Mouse (Mus musculus) adrenal gland, adult 8-10 months (tissue): Measurements from ENCODE around the gene Dcaf5. TPM values are rescaled to one million over a fixed set of nuclear protein-coding genes. Genes with fewer than 3 reads are reported as not detected.
"Not testable (repeated sequence)": the region's sequence is repeated elsewhere in the genome, so short reads cannot be mapped to it uniquely, and the experiment has no call there.

Experiments
- DNase-seq: peaks from one replicate; pipeline ENCODE4 v3.0.0; 2022
- total RNA-seq, 4 experiments: library from RNA; stranded (reverse); gene quantifications; 2 replicates each; pipeline ENCODE4 v1.2.4; 2022

The Dcaf5 gene
- 10 to 100 TPM; 37.0 to 46.5 (median 41.6) TPM for total RNA-seq

DNA sequence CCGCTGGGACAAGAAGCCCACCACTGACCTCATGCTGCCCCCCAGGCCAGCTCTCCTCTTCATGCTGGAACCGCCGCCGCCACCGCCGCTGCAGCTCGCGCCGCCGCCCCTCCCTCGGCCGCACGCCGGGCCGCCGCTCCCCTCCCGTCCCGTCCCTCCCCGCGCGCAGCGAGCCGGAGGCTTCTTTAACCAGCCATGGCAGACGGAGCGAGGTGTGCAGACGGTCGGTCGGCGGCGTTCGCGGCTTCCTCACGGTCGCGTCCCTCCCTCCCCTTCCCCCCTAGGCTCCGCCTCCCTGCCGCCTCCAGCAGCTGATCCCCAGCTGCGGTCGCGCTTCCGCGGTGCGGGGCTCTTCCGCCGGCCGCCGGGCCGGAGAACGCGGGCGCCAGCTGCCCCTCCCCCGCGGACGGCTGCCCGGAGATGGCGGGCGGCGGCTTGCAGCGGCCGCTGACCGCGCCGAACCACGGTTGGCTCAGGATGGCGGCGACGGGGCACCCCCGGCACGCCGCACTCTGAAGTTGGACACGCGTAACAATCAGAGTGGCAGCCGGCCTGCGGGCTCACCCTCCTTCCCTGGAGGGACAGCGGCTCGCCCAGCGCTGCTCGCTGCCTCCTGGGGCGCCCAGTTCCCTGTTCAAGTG is at the start of gene Dcaf5:
Dcaf5 (minus strand) TSS at position 266 of the 641 bp plus-strand sequence.
- peak; percentile 65 for DNase-seq

- no peak for DNase-seq
These were observed 47.0 kb upstream of the Dcaf5 start for GRCm38 (mm10) chr12:80483397-80483796.

GRCm38 (mm10) chr12:80479986-80480385 is 43.6 kb upstream of the Dcaf5 start:
- no peak for DNase-seq

DNA sequence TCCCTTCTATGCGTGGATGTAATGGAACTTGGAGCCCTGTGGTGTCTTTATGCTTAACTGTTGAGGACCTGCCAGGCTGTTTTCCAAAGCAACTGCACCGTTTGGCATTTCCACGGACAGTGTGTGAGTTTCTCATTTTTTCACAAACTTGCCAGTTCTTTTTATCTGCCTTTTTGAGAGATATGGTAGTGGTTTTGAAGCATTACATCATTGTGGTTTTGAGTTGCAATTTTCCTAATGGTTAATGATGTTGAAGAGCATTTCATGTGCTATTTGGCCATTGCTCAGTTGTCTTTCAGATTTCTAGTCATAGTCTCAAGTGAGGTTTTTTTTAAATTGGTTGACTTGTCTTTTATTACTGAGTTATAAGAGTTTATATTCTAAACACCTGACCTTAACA is 37.3 kb upstream of the Dcaf5 start:
- no peak for DNase-seq

GRCm38 (mm10) chr12:80471926-80472325 is 35.5 kb upstream of the Dcaf5 start:
- no peak for DNase-seq

GRCm38 (mm10) chr12:80470206-80470605 is 33.8 kb upstream of the Dcaf5 start:
- no peak for DNase-seq

GRCm38 (mm10) chr12:80463666-80464269 is 27.4 kb upstream of the Dcaf5 start:
- no peak for DNase-seq

GRCm38 (mm10) chr12:80462942-80463651 is 26.7 kb upstream of the Dcaf5 start, which contains the start of gene Exd2:
Exd2 (plus strand) TSS chr12:80463095.
- peak; percentile 86 for DNase-seq

- not testable (repeated sequence) for DNase-seq
These were observed 26.0 kb upstream of the Dcaf5 start for GRCm38 (mm10) chr12:80462292-80462896.

DNA sequence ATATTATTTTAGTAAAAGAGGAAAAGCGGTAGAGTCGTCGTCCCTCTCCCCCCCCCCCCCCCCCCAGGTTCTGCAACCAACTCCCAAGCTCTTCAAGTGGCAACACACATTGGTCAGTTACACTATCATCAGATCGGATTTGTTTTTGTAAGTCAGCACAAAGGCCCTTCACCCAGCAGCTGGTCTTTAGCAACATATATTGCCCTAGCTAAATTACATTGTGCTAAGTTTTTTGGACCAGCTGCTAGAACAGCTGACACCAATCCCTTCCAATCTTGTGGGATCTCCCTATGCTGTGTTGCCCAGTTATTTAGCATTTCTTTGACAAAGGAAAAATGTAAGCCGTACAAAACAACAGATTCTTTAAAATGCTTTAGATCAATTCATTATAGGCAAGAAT is 21.6 kb upstream of the Dcaf5 start:
- no peak for DNase-seq

GRCm38 (mm10) chr12:80453506-80453905 is 17.1 kb upstream of the Dcaf5 start:
- DNase-seq = no peak

- no peak for DNase-seq
These were observed 8.2 kb upstream of the Dcaf5 start for GRCm38 (mm10) chr12:80444525-80445109.

DNA sequence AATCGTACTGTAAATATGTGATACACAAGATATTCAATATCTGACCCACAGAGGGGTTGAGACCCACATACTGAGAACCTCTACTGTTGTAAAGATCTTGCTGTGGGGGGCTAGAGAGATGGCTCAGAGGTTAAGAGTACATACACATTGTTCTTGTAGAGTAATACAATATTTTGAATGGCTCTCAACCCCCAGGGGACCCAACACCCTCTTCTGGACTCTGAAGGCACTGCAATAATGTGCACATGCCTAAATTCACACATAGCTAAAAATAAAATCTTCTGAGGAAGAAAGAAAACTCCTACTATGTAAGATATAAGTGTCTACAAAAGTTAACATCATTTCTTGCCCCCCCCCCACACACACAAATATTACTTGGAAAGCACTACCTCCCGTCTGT is 4.6 kb upstream of the Dcaf5 start:
- no peak for DNase-seq

GRCm38 (mm10) chr12:80437051-80437675 is 762 bp upstream of the Dcaf5 start:
- DNase-seq = no peak

DNA sequence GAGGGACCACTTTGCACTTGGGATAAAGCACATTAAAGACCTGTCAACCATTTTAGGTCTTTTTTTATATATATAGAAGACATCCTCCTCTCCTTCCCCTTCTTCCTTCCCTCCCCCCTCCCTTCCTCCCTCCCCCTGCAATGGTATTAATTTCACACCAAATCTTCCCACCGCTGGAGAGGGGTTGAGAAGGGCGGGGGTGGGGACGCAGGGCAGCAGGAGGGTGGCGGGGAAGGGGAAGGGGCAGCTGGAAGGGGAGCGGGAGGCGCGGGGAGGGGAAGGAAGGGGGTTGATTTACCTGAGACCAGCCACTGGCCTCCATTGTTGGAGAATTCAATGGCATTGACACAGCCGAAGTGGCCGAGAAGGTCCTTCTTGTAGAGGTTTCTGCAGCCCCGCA is 514 bp downstream of the Dcaf5 start:
- DNase-seq = no peak

GRCm38 (mm10) chr12:80434961-80435691 is 1.3 kb downstream of the Dcaf5 start:
- DNase-seq = peak; percentile 64

GRCm38 (mm10) chr12:80434601-80434960 is 1.8 kb downstream of the Dcaf5 start:
- DNase-seq = no peak

DNA sequence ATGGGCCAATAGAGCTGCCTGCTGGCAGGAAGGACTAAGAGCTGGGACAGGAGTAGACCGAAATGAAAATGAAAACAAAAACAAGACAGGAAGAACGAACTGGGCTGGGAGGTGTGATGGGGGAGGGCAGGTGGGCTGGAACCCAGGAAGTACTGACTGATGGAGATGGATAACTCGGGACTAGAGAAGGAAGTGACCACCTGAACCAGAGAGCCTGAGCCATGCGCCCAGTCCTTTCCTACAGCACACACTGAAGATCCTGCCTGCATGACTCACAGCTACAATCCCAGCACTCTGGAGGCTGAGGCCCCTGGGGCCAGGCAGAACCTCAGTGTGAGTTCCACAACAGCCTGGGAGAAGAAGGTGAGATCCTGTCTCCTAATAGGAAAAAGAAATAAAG is 3.1 kb downstream of the Dcaf5 start:
- peak; percentile 12 for DNase-seq

GRCm38 (mm10) chr12:80427683-80428082 is 8.7 kb downstream of the Dcaf5 start:
- DNase-seq = no peak

DNA sequence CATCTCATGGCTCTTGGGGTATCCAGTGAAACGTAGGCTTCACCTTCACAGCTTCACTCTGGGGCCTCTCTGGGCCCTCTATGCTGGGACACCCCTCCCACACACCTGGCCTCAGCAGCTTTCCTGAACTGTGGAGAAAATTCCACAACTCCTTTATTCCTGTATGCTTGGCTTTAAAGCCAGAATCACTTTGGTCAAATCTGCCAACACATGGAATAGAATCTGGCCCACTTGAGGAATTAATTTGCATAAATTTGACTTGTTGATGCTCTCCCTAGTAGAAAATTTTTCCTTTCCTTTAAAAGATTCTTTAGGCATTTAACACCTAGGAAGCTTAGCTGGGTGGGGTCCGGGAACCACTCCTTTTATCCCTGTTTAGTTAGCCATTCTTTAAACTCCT is 21.3 kb downstream of the Dcaf5 start:
- DNase-seq = no peak

- DNase-seq = no peak
These were observed 25.5 kb downstream of the Dcaf5 start for GRCm38 (mm10) chr12:80410855-80411254.

DNA sequence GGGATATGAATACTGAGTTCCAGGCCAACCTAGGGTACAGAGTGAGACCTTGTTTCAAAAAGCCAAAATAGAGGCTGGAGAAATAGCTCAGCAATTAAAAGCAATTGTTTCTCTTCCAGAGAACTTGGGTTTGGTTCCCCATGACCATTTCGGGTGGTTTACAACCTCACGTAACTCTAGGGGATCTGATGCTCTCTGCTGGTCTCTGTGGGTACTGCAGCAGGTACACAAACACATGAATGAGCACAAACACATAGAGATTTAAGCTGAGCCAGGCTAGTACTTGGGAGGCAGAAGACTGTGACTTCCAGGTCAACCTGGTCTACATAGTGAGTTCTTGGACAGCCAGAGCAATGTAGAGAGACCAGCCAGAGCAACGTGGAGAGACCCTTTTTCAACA is 28.6 kb downstream of the Dcaf5 start:
- no peak for DNase-seq
